Mouse (Mus musculus) CD4-positive, CD25-positive, alpha-beta regulatory T cell, adult 2 months (primary cell): Measurements from ENCODE around the gene Zdhhc8.

Experiments used
- DNase-seq: peaks from one replicate; pipeline ENCODE4 v3.0.0-alpha.2; 2012; ENCODE audit warnings: low read depth, low spot score

The Zdhhc8 gene

DNA sequence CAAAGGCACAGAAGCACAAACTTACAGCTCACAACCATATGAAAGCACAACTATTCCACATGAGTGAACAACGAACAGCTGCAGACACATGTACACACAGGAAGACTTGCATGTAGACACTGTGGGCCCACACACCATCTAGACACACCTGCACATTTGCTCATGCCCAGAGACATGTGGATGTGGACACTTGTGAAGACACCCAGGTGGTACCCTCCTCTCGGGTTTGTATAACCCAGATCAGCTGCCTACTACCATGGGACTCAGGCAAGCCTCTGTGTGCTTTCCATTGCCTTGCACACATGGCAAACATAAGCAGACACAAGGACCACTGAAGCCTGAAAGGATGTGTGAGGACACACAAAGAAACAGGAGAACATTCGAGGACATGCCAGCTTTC, 3.9 kb downstream of the Zdhhc8 start:
- no peak for DNase-seq

DNA sequence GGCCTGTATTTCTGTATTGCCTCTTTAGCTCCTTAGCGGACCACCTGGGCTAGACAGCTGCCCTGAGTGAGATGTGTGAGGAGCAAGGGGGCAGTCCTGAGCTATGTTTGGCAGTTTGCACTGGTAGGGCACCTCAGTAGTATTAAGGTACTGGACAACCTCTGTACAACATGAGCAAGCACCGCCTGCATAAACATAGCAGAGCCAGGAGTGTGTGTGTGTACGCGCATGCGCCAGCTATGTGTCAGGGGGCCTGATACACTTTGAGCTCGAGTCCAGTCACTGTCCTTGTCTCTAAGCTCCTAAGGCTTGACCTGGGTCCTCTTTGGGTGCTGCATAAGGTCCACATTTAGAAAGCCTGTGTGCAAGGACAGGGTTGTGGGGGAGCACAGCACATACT, 4.3 kb downstream of the Zdhhc8 start:
- no peak for DNase-seq

DNA sequence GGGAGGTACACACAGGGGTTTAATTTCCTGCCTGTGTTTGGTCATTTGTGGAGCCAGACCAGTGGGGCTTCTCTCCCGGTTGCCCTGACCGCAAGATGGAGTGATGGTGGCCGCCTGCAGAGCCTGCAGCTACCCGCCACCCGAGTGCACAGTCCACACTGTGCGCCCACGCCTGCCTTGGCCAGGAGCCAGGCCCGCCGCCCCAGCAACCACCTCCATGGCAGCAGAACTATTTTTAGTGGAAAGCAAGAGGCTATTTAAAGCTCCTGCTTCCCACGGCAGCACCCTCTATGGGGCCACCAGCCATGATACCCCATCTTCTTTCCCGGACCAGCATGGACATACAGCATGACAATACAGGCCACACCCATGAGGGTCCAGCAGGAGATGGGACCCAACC, 5.3 kb downstream of the Zdhhc8 start:
- DNase-seq: no peak

DNA sequence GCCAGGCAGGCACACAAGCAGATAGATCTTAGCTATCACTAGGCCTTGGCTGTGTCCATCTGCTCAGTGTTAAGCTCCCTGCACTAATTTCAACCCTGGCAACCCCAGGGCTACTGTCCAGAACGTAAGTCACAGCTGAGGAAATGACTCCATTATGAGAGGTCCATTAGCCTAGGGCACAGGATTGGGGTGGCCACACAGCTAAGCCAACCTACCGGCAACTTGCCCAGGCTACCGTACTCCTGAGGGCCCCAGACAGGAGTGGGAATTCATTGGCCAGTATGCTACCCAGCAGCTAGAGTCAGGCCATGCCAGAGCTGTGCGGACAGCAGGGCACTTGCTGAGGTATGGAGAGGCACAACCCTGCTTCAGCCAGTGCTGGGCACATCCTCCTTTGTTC, 6.1 kb downstream of the Zdhhc8 start:
- DNase-seq: no peak

DNA sequence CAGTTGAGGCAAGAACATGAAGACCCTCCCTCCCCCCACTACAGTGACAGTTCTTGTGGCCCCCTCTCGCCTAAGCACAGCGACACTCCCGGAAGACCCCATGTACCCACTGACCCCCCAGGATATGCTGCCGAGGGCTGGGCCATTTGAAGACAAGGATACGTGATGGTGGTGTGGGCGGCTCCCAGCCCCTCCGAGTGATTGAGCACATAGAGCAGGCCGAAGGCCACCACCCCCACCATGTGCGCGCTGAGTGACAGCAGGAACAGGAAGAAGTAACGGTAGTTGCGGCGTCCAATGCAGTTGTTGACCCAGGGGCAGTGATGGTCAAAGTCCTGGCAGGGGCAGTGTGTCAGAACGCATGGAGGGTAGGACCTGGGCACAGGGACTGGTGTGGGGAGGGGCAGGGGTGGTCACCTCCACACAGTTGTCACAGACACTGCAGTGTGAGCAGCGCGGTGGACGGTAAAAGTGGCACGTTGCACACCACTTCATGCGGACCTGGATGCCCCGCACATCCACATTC, 7.0 kb downstream of the Zdhhc8 start:
- no peak for DNase-seq

DNA sequence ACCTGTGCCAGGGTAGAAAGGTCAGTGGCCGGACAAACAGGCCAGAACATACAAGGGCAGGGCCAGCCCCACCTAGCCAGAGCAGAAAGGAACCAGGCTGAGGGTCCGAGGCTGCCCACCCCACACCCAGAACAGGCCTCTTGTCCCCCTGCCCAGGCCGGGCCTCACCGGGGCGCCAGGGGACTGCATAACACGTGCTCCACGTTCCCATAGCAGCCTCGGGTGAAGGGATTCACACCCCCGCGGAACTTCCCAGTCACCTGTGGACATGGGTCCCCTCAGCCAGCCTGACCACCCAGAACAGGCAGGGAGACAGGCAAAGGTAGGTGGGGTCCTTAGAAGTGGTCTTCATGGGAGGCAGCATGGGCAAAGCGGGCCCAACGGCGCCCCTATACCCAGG, 7.7 kb downstream of the Zdhhc8 start:
- DNase-seq: no peak

DNA sequence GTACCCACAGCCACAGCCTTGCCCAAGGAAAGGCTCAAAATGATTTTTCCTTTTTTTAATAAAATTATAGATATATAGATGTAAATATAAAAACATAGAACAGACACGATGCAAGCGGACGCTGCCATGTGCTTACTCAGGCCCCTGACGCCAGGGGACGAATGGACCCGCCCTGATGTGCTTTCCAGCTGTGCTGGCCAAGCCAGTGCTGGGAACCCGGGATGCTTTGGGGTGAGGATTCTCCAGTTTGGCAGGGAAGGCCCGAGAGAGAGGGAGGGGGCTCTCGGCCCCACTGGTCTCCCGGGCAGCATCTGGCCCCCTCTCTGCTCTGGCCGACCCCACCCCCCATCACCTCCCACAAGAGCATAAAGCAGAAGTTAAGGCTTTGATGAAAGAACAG, 12.7 kb downstream of the Zdhhc8 start:
- no peak for DNase-seq

DNA sequence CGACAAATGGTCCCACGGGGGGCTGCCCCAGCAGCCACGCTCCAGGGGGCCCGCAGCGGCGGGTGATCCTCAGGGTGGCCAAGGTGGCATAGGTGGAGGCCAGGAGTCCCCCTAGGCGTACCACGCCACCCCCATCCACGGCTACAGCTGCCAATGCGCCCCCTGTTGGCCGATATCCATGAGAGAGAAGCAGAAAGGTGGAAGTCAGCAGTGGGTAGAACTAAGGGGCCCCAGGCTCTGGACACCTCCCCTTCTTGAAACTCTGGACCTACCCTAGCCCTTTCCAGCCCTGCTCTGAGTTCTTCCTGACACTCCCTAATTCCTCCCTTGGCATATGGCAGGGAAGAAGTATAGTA, 13.4 kb downstream of the Zdhhc8 start:
- DNase-seq: peak; percentile 21

DNA sequence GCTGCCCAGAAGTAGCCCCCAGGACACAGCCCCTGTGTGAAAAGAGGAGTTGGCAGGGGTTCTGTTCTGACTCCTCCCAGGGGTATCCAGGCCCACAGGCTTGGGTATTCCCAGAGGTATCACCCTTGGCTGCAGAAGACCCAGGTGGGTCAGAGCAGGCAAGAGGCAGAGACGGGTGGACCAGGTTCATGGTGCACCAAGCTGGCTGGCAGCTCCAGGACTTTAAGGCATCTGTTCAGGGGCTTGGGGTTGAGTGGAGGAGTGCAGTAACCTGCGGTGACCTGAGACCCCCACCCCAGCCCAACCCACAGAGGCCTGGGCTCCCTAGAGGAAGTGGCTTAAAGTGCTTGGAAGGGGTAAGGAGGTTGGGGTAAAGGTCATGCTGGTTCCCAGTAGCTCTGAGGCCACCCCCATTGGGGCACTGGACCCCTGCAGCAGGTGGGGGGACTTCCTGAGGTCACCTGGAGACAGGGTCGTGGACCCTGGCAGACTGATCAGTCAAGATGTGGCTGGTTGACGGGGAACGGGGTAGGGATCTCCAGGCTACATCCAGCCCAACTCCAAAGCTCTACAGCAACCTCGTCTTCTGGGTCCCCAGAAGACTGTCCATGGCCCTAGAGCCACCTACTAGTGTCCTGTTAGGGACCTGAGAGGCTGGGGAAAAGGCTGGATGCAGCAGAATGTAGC, 13.9 kb downstream of the Zdhhc8 start:
- no peak for DNase-seq

DNA sequence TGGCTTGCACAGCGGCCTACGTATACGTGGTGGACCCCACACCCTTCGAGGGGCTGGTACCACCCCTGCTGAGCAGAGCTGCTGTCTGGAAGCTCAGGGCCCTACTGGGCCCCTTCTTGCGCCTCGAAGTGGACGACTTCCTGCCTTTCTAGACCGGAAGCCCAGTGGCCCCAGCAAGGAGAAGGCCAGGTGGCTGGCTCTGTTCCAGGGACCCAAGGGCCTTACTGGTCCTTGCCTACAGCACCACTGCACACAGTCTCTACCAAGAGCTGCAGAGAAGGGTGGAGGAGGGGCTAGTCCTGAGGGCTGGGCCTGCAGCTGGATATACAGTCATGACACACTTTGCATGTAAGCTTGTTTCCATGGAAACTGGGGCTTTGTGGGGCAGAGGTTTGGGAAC, 14.9 kb downstream of the Zdhhc8 start:
- DNase-seq: peak; percentile 23

DNA sequence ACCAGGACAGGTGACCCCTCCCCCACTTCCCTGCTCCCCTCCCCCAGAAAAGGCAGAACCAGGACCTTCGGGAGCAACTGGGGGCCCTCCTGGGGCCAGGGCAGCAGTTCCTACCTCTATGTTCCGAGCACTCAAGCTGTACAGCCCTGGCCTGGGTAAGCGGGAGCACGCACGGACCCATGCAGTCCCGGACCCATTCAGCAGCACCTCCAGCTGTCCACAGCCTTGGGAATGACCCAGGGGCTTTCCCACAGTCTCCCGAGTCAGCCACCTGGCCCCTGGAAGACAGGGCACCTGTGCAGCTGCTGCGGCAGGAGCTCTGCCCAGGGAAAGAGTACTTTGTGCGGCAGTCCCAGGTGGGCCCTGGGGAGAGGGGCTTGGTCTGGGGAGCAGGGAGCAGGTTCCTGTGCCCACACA, 16.3 kb downstream of the Zdhhc8 start:
- no peak for DNase-seq

DNA sequence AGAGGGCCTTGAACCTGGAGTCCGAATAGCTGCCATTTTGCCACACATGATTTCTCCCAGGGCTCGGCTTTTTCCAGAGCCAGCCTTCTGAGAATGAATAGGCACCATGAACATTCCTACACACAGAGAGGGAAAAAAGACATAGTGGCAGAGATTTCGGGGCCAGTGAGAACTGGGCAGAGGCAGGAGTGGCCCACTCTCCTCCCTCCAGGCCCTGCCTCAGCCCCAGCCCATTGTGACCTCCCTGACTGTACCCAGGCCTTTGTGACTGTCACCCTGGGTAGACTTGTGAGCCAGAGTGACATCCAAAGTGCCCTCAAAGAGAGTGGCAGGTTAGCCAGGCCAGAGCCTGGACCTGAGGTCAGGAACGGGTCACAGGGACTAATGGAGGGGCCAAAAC, 17.4 kb downstream of the Zdhhc8 start, which contains the start of gene Ccdc188:
Gene Ccdc188 (plus strand): TSS at position 301 of the 400 bp plus-strand sequence.
- no peak for DNase-seq

DNA sequence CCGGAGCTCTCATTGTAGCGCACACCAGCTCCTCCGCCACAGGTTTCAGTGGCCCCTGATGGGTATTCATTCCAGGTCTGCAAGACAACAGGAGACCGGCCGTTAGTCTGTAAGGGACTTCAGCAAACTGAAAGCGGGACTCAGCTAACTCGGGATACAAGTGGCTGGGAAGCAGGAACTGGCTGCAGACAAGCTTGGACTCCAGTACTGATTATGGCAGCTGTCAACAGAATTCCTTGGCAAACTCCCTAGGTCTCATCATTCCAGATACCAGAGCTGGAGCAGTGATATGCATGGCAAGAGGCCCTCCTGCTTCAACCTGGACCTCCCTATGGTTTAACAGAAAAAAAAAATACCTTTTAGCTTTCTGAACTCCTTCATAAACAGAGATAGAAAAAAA, 20.1 kb downstream of the Zdhhc8 start:
- no peak for DNase-seq

DNA sequence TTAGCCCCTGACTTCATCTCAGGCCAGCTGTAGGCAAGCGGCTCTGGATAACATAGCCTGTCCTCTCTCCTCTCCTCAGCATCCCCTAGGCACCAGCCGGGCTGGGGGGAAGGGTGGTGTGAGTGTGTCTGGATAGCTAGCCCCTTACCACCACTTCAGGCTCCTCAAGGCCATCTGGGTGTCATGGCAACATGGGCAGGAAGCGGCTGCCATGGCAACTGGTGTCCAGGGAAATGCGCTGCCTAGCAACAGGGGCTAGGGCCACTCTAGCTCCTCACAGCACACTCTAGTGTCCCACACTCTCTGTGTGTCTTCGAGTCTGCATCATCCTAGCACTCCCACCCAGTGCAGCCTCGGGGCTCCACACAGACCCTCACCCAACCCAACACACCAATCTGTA, 21.2 kb downstream of the Zdhhc8 start:
- no peak for DNase-seq

DNA sequence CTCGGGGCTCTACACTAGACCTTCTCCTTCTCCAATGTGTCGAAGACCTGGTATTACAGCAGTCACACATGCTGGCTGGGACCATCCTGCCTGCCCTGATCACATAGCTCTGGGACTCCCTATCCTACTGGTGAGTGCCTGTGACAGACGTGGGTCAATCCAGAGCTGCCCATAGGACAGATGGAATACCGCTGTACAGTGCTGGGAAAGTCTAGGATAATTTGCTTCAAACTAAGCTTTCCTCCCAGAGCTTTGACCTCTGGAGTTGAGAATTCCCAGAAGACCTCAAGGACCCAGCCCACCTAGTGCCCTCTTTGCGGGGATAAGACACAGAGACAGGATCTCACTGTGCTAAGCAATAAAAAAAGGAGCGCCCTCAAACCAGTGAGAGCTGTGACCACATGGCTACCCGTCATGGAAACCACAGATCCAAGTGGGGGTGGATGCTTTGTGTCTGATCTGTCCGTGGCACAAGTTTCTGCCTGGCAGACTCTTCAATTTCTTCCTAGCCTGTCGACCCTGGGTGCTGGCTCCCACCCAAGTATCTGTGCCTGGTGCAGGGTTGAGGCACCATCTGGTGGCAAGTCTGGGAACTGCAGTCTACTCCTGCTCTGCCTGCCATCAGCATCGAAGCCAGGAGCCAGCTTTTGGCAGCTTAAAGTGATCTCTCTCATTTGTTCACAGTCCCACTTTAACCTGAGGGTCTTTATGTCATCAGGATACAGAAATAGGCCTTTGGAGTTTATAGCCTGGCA, 23.3 kb downstream of the Zdhhc8 start:
- DNase-seq: peak; percentile 83

DNA sequence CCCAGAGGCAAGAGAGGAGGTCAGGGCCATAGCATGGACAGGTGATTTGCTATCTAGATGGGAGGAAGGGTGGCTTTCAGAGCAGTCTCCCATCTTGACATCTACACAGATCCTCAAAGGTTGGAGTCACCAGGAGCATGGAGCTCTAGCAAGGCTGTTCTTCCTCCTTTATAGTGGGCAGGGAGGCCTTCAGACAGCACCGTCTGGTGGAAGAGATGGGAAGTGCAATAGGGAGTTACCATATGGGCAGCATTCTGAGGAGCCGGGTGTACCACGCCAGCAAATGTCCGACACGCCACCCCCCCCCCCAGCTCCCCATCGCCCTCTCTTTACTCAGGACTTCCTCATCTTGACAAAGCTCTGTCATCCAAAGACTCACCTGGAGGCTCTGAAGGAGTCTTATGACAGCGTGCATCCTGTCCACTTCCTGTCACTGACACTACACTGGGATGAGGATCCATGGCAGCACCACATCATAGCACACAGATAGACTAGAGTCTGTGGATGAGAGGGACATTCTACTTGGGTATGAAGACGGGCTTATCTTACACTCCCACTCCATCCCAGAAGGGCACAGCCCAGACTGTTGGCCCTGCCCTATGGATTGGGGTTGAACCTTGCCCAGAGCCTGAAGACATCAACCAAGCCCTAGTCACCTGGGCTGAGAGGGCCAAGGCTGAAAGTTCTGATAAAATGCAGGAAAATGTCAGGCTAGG, 24.1 kb downstream of the Zdhhc8 start:
- DNase-seq: peak; percentile 52

DNA sequence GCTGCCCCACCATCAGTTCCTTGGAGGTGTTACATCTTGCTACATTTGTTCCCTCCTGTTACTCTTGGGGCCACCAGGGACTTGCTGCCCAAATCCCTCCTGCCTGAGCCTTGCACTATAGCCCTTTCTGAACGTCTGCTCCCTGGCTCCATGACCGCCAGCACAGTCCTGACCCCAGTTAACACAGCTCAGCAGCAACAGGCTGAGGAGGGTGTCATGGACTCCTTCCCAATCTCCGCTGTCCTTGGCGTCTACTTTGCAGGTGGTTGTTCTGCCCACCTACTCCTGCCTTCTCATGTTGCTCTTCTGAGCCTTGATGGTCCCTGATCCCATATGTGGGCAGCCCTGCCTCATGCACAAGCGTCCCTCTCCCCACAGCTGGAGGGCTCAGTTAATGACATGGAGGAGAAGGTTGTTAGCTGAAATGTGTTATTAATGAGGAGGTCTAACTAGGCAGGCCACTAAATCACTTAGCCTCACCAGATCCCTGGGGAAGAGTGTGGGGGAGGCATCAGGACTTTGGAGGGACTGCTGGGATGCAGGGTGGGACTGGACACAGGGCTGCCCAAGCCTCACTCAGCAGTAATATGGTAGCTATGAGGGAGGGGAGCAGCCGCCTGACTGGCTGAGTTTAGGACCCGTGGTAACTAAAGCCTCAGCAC, 31.4 kb downstream of the Zdhhc8 start:
- DNase-seq: no peak

DNA sequence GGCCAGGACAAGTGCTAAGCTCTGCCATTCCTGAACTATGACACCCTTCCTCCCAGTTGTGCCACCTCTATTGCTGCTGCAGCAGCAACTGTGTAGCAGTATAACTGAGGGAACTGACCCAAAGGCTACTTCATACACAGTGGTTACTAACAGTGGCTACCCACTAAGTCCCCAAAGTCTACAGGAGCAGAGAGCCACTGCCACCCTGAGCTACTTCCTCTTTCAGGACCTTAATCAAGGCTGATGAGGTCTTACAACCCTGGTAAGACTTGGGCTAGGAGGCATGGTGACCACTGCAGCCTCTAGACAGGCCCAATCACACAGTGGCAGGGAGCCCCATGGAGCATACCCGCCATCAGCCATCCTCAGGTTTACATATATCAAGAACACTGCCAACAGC, 32.9 kb downstream of the Zdhhc8 start:
- no peak for DNase-seq

DNA sequence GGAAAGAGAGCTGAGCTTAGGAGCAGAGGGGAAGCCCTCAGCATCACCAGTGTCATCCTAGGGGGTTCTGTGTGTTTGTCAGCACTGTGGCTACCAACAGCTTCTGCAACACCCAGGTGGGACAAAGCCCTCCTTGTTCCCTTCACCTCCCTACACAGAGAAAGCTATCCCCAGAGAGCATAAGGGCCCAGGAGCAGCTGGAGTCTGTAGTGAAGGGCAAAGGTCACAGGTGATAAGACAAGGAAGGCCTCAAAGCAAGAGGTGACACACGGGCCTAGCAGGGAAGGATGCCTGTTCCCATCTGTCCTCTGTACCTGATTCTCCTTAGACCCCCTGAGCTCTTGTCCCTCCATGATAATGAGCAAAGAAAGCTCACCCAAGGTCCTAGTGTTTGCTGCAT, 33.3 kb downstream of the Zdhhc8 start:
- no peak for DNase-seq

DNA sequence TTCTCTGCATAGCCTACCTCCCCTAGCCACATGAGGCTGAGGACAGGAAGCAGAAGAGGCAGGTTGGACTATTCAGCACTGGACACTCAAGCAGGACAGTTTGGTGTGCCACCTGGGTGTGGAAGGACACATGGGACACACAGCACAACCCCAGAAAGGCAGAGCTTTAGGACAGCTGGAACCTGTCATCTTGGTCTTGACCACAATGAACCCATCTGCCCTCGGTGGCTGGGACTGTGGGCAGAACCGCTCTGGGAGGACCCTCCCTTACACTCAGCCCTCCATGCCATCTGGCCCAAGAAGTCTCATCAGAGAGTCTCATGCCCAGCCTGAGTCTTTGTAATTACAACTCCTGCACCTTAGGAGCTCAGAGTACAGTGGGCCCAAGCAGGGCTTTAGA, 34.9 kb downstream of the Zdhhc8 start:
- no peak for DNase-seq

DNA sequence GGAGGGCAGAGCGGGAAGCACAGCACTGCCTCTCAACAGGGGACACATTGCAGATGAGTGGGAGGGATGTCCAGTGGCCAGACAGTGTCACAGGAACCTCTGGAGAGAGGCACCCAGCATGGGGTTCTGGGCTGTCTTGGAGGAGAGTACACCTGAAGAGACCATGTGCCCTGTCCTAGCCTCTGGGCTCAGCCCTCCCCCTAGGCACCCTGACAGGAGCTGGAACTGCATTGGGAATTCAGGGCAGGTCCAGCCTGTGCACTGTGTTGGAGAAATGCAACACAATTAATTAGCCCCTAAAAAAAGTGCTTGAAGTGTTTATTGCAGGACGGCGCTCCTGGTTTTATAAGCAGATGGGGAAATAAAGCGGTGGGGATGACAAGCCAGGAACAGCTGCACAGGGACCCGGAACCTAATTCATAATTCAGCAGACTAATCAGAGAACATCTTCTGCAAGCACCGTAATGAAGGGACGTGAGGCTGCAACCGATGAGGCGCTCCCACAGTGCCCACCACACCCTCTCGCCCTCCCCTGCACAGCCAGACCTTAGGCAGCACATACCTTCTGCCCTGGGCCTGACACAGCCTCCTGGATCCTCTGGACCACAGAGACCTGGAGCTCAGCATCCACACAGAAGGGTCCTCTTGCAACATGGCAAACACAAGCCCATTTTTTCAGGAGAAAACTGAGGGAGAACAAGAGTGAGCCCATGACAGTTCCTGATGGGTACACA, 36.4 kb downstream of the Zdhhc8 start:
- no peak for DNase-seq
